Mouse (Mus musculus) midbrain, embryonic 13.5 days (tissue): ENCODE data around the gene Lhfpl3. TPM values are rescaled to one million over a fixed set of nuclear protein-coding genes. Genes with fewer than 3 reads are reported as not detected.

Source experiments
- ATAC-seq: fragments of 200-750 bp; cut with Nextera tagmentation; 2 replicates; pipeline ENCODE4 v1.8.0; 2017; ENCODE audit warnings: mild to moderate bottlenecking, moderate TSS enrichment, moderate library complexity
- H3K27ac ChIP-seq: fragments of 300-500 bp; sonication (generic); 2 replicates; pipeline ENCODE4 v1.5.1; 2015; ENCODE audit warnings: inconsistent platforms, mild to moderate bottlenecking, moderate library complexity
- H3K27me3 ChIP-seq: fragments of 300-500 bp; sonication (generic); 2 replicates; pipeline ENCODE4 v1.6.1; 2015; ENCODE audit warnings: mild to moderate bottlenecking, inconsistent platforms
- H3K36me3 ChIP-seq: fragments of 300-500 bp; sonication (generic); 2 replicates; pipeline ENCODE4 v1.6.1; 2015; ENCODE audit warnings: mild to moderate bottlenecking, inconsistent platforms
- H3K4me1 ChIP-seq: fragments of 300-500 bp; sonication (generic); replicated peaks from 2 replicates; pipeline ENCODE4 v1.6.1; 2015; ENCODE audit warnings: inconsistent platforms
- H3K4me2 ChIP-seq: fragments of 300-500 bp; sonication (generic); replicated peaks from 2 replicates; pipeline ENCODE4 v1.6.1; 2015; ENCODE audit warnings: moderate library complexity, mild to moderate bottlenecking, inconsistent platforms
- H3K4me3 ChIP-seq: fragments of 300-500 bp; sonication (generic); replicated peaks from 2 replicates; pipeline ENCODE4 v1.5.1; 2015; ENCODE audit warnings: mild to moderate bottlenecking, inconsistent platforms
- H3K9ac ChIP-seq: fragments of 300-500 bp; sonication (generic); replicated peaks from 2 replicates; pipeline ENCODE4 v1.6.1; 2015; ENCODE audit warnings: mild to moderate bottlenecking, inconsistent platforms
- H3K9me3 ChIP-seq: fragments of 300-500 bp; sonication (generic); 2 replicates; pipeline ENCODE4 v1.6.1; 2016; ENCODE audit warnings: mild to moderate bottlenecking, inconsistent platforms
- WGBS: fragments of 180-500 bp; shearing (Covaris S2); methylation state at CpG from one replicate; pipeline ENCODE4 v1.1.7; 2015; 5-methylcytosine and 5-hydroxymethylcytosine counted together
- microRNA-seq: library from miRNA; unstranded; fragments of <30 nt; microRNA quantifications from one replicate; pipeline ENCODE4, GENCODE M21; 2016
- polyA plus RNA-seq: library from polyadenylated mRNA; unstranded; fragments of >200 nt; fragmentation: Nextera tagmentation; extraction: Ambion mirVana; gene quantifications from 2 replicates; pipeline ENCODE4 v1.2.1, GENCODE M21; 2015

Gene Lhfpl3
- polyA plus RNA-seq, 1 experiment from 2014 or later: 5.4 TPM

- no peaks in the 10 kb centered on the region for H3K36me3 ChIP-seq
- no peak overlapping the region for H3K27ac ChIP-seq
- H3K4me2 ChIP-seq: no peak overlapping the region
- no peaks in the 10 kb centered on the region for H3K4me1 ChIP-seq
- no peaks in the 10 kb centered on the region for H3K9me3 ChIP-seq
- 56% methylated on average over 9 of the region's 9 CpGs for WGBS
- H3K9ac ChIP-seq: no peak overlapping the region
- H3K4me3 ChIP-seq: no peak overlapping the region
- no peaks in the 10 kb centered on the region for H3K27me3 ChIP-seq
- ATAC-seq: no peak
Measured at GRCm38 (mm10) chr5:23249896-23250875, 504.3 kb downstream of the Lhfpl3 start.

- 52% methylated on average over 11 of the region's 12 CpGs for WGBS
- no peaks in the 10 kb centered on the region for H3K9me3 ChIP-seq
- no peaks in the 10 kb centered on the region for H3K36me3 ChIP-seq
- H3K9ac ChIP-seq: no peak overlapping the region
- H3K4me1 ChIP-seq: no peaks in the 10 kb centered on the region
- H3K4me3 ChIP-seq: no peak overlapping the region
- H3K27ac ChIP-seq: no peak overlapping the region
- H3K27me3 ChIP-seq: no peaks in the 10 kb centered on the region
- ATAC-seq: no peak
- H3K4me2 ChIP-seq: no peak overlapping the region
Measured at GRCm38 (mm10) chr5:23251462-23252224, 505.8 kb downstream of the Lhfpl3 start.

GRCm38 (mm10) chr5:23255816-23256418 lies 510.1 kb downstream of the Lhfpl3 start:
- 62% methylated on average over 3 of the region's 3 CpGs for WGBS
- no peak overlapping the region for H3K9ac ChIP-seq
- no peaks in the 10 kb centered on the region for H3K9me3 ChIP-seq
- H3K36me3 ChIP-seq: no peaks in the 10 kb centered on the region
- no peak overlapping the region for H3K4me3 ChIP-seq
- no peaks in the 10 kb centered on the region for H3K27me3 ChIP-seq
- ATAC-seq: no peak
- no peak overlapping the region for H3K27ac ChIP-seq
- no peak overlapping the region for H3K4me2 ChIP-seq
- no peaks in the 10 kb centered on the region for H3K4me1 ChIP-seq

- H3K27me3 ChIP-seq: no peaks in the 10 kb centered on the region
- H3K27ac ChIP-seq: no peak overlapping the region
- H3K4me1 ChIP-seq: no peaks in the 10 kb centered on the region
- no peak for ATAC-seq
- no peaks in the 10 kb centered on the region for H3K9me3 ChIP-seq
- no peak overlapping the region for H3K9ac ChIP-seq
- no peak overlapping the region for H3K4me2 ChIP-seq
- 85% methylated on average over 3 of the region's 3 CpGs for WGBS
- no peak overlapping the region for H3K4me3 ChIP-seq
- H3K36me3 ChIP-seq: no peaks in the 10 kb centered on the region
Measured at GRCm38 (mm10) chr5:23273309-23273708, 527.5 kb downstream of the Lhfpl3 start.

- Histone ChIP-seq H3K9me3 (no peaks in the 10 kb centered on the region), H3K4me2 (no peak overlapping the region), H3K4me1 (no peaks in the 10 kb centered on the region), H3K36me3 (no peaks in the 10 kb centered on the region), H3K27ac (no peak overlapping the region), H3K9ac (no peak overlapping the region), H3K27me3 (no peaks in the 10 kb centered on the region), H3K4me3 (no peak overlapping the region)
- ATAC-seq: no peak
- 95% methylated on average over 7 of the region's 7 CpGs for WGBS
Measured at GRCm38 (mm10) chr5:23279364-23279763, 533.5 kb downstream of the Lhfpl3 start.

GRCm38 (mm10) chr5:23284884-23285283 lies 539.0 kb downstream of the Lhfpl3 start:
- no peaks in the 10 kb centered on the region for H3K9me3 ChIP-seq
- no peak for ATAC-seq
- WGBS: 30% methylated on average over 3 of the region's 3 CpGs
- H3K27me3 ChIP-seq: no peaks in the 10 kb centered on the region
- no peak overlapping the region for H3K9ac ChIP-seq
- no peaks in the 10 kb centered on the region for H3K4me1 ChIP-seq
- H3K36me3 ChIP-seq: no peaks in the 10 kb centered on the region
- H3K4me2 ChIP-seq: no peak overlapping the region
- no peak overlapping the region for H3K27ac ChIP-seq
- no peak overlapping the region for H3K4me3 ChIP-seq

- Histone ChIP-seq H3K9ac (no peak overlapping the region), H3K27me3 (no peaks in the 10 kb centered on the region), H3K9me3 (no peaks in the 10 kb centered on the region), H3K36me3 (no peaks in the 10 kb centered on the region), H3K27ac (no peak overlapping the region), H3K4me1 (no peaks in the 10 kb centered on the region), H3K4me2 (no peak overlapping the region), H3K4me3 (no peak overlapping the region)
- ATAC-seq: no peak
Measured at GRCm38 (mm10) chr5:23289149-23289548, 543.3 kb downstream of the Lhfpl3 start.

Small RNA genes lying within 50 kb of the gene (microRNA-seq; reads per million reads assigned to microRNA genes)
- gene Gm28022 (not detected), gene Gm44363 (not detected)

Other genes with a start within 250 kb of the Lhfpl3 start
- 36.9 and 37.3 TPM in 2 replicates for gene Orc5, start 195.6 kb upstream of the Lhfpl3 start, polyA plus RNA-seq